Mouse (Mus musculus): ENCODE data around the gene Lin7c.

Gene Lin7c

DNA sequence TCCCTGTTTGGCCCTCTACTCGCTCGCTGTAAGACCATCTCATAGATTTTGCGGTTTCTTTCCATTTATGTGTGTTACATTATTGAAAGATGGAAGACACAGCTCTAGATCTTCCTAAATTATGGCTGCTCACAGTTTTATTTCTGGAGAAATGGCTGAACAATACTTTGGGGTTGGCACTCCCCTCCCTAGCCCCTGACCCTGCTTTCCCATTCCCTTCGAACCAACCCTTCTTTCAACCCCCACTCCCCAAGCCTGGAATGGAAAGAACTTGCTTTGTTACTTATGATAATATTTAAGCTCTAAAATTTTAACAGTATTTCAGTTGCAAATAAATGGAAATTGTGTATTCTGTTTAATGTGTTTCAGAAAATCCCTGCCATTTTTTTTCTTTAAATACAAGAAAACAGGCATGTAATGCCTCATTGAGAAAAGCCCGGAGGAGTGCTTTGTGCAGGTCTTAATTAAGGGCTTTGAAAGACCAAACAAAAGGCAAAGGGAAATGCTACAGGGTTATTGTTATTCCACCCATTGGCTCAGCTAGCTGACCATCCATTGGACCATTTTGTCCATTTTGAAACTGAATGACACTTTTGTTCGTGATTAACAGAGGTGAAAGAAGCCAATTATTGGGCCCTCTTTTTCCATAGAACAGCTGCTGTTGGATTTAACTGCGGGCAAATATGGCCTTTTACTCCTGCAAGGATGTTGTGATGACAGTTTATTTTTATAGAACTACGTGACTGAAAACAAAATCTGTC is 52.3 kb downstream of the Lin7c start:
- DNase-seq: no peak

DNA sequence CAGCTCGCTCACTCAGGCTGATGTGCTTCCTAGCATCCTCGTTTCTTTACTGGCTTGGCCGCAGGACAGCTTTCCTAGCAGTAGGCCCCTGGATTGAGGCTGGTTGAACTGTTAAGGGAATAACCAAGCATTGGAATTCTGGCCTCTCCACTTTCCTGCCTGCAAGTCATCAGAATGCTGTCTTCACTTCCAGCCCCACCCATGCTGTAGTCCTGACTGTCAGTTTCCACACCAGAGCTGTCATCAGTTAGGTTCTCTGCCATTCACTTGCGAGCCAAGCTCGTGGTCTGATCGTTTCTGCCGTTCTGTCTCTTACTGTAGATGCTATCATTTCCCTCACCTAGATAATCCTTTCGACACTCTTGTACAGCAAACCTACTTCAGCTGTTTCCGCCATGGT is 54.3 kb downstream of the Lin7c start:
- no peak for DNase-seq

GRCm38 (mm10) chr2:109945532-109945931 is 54.9 kb downstream of the Lin7c start:
- no peak for DNase-seq

GRCm38 (mm10) chr2:109946426-109946825 is 55.8 kb downstream of the Lin7c start:
- no peak for DNase-seq

- DNase-seq: no peak
These were observed 58.9 kb downstream of the Lin7c start for GRCm38 (mm10) chr2:109949519-109949918.

GRCm38 (mm10) chr2:109950311-109950710 is 59.7 kb downstream of the Lin7c start:
- no peak for DNase-seq
